Comparison of ENCODE assay signal across 22 mouse cellular contexts in genomic region chr1:185615819-185616429, GRCm38 (mm10).
DNase-seq lines count a peak whose midpoint lies in the region; ATAC-seq and TF ChIP-seq lines count a peak whose summit lies in the region.
"Had no signal": no experiment of that assay in that cellular context is flagged by ENCODE, and none has a peak within 500 bp of the region (broad histone marks: within the 10 kb centered on the region; RNA-seq: fewer than 3 reads in every experiment).

No protein-coding gene starts in this region.

- H3K4me1 ChIP-seq in heart, embryonic 13.5 days: peaks cover 32% of the 10 kb centered on the region
- no peaks in the 10 kb centered on the region for H3K4me1 ChIP-seq in intestine, embryonic 15.5 days (replicated peaks)
- H3K4me1 ChIP-seq: embryonic facial prominence, embryonic 13.5 days; forebrain, embryonic 15.5 days; neural tube, embryonic 15.5 days had no signal

- ATAC-seq in heart, embryonic 13.5 days (ENCODE audit: extremely low read depth, insufficient number of reproducible peaks, low FRiP score, low TSS enrichment): no peak
- ATAC-seq in intestine, embryonic 15.5 days: peak; percentile 84
- ATAC-seq: forebrain, embryonic 15.5 days; hindbrain, embryonic 16.5 days; midbrain, embryonic 16.5 days had no signal

- no peaks in the 10 kb centered on the region for H3K27me3 ChIP-seq in heart, embryonic 13.5 days (replicated peaks)
- H3K27me3 ChIP-seq in intestine, embryonic 15.5 days (replicated peaks): no peaks in the 10 kb centered on the region
- H3K27me3 ChIP-seq: embryonic facial prominence, embryonic 13.5 days; forebrain, embryonic 15.5 days; neural tube, embryonic 15.5 days had no signal

- intact Hi-C loops in heart, postnatal 36 days (cut with DNase I): no loop called here

- no peaks in the 10 kb centered on the region for H3K36me3 ChIP-seq in heart, embryonic 13.5 days
- no peaks in the 10 kb centered on the region for H3K36me3 ChIP-seq in intestine, embryonic 15.5 days
- H3K36me3 ChIP-seq: embryonic facial prominence, embryonic 13.5 days; forebrain, embryonic 15.5 days; neural tube, embryonic 15.5 days had no signal

- H3K9ac ChIP-seq in heart, embryonic 13.5 days: no peak overlapping the region
- H3K9ac ChIP-seq in intestine, embryonic 15.5 days: no peak overlapping the region
- H3K9ac ChIP-seq: embryonic facial prominence, embryonic 13.5 days; forebrain, embryonic 15.5 days; neural tube, embryonic 15.5 days had no signal

- TF ChIP-seq CTCF in layer of hippocampus, adult 2 months (conservative IDR thresholded peaks at IDR 0.05): no peak

- 0 out of 2 replicates have a peak overlapping the region, but pooled peaks have one; percentile 15 for H3K27ac ChIP-seq in heart, embryonic 13.5 days (replicated peaks)
- no peak overlapping the region for H3K27ac ChIP-seq in intestine, embryonic 15.5 days
- H3K27ac ChIP-seq in layer of hippocampus, adult 2 months: no peak overlapping the region
- H3K27ac ChIP-seq: embryonic facial prominence, embryonic 13.5 days; forebrain, embryonic 15.5 days; neural tube, embryonic 15.5 days had no signal

- DNase-seq in heart, postnatal 36 days: no peak
- DNase-seq in lung, postnatal 10 days: peak; percentile 35
- DNase-seq in lung, adult 18-20 months: no peak
- DNase-seq in yolk sac, embryonic 10.5 days (ENCODE audit: low spot score): peak; percentile 4
- no peak for DNase-seq in layer of hippocampus, adult 2 months (ENCODE audit: low spot score in 2 of 2)
- DNase-seq in layer of hippocampus, postnatal 25 days (ENCODE audit: extremely low spot score in 1 of 2, low spot score in 1 of 2): no peak
- DNase-seq: B cell, adult 2 months; cerebellum, adult 2 months; kidney, adult 8-10 months; kidney, postnatal 25 days; layer of hippocampus, adult 9-11 months; lung, adult 2 months; lung, postnatal 36 days; thymus, postnatal 14 days had no signal

- H3K4me3 ChIP-seq in heart, embryonic 13.5 days: no peak overlapping the region
- no peak overlapping the region for H3K4me3 ChIP-seq in intestine, embryonic 15.5 days (replicated peaks)
- no peak overlapping the region for H3K4me3 ChIP-seq in layer of hippocampus, adult 2 months
- H3K4me3 ChIP-seq: embryonic facial prominence, embryonic 13.5 days; forebrain, embryonic 15.5 days; neural tube, embryonic 15.5 days had no signal

- H3K9me3 ChIP-seq in heart, embryonic 13.5 days: no peaks in the 10 kb centered on the region
- H3K9me3 ChIP-seq in intestine, embryonic 15.5 days: no peaks in the 10 kb centered on the region
- H3K9me3 ChIP-seq: embryonic facial prominence, embryonic 13.5 days; forebrain, embryonic 15.5 days; neural tube, embryonic 15.5 days had no signal

- 11% methylated on average over 10 of the region's 10 CpGs for WGBS in heart, embryonic 13.5 days
- 12% methylated on average over 10 of the region's 10 CpGs for WGBS in intestine, embryonic 15.5 days

- H3K4me2 ChIP-seq in heart, embryonic 13.5 days: peak overlapping the region; percentile 40
- H3K4me2 ChIP-seq in intestine, embryonic 15.5 days (replicated peaks): no peak overlapping the region
- H3K4me2 ChIP-seq: embryonic facial prominence, embryonic 13.5 days; forebrain, embryonic 15.5 days; liver, embryonic 11.5 days; neural tube, embryonic 15.5 days had no signal

Comparison
In these comparisons a context has a peak if more than half of its experiments do, and no peak if none do; other contexts are left out.
1. DNase-seq: peak in lung, postnatal 10 days (single experiment) and yolk sac, embryonic 10.5 days (single experiment); none in heart, postnatal 36 days (0 of 2), lung, adult 18-20 months (0 of 2), layer of hippocampus, adult 2 months (0 of 2) and layer of hippocampus, postnatal 25 days (0 of 2).